Mouse (Mus musculus): Measurements from ENCODE around the gene Olfr228. TPM values are rescaled to one million over a fixed set of nuclear protein-coding genes. Genes with fewer than 3 reads are reported as not detected.
"Not testable (repeated sequence)": the region's sequence is repeated elsewhere in the genome, so short reads cannot be mapped to it uniquely, and the experiment has no call there.

The Olfr228 gene
- not detected in 2 replicates for polyA plus RNA-seq (2011; ENCODE audit: insufficient read depth, insufficient read length, low replicate concordance, missing spikeins)

- 40% methylated on average over 1 of the region's 1 CpGs for WGBS
- Histone ChIP-seq H3K27ac (ENCODE audit: control insufficient read depth, insufficient read depth, low read depth, low read length, poor library complexity) (no peak within 1 kb of the TSS), H3K4me1 (ENCODE audit: control insufficient read depth, insufficient read depth, low read length) (no peaks in the 10 kb centered on the region), H3K4me3 (replicated peaks; ENCODE audit: control insufficient read depth, low read depth, low read length) (no peak within 1 kb of the TSS)
- no peak for TF ChIP-seq CTCF (IDR thresholded peaks at IDR 0.05; ENCODE audit: control insufficient read depth, insufficient read depth, low read length)
- no peak for TF ChIP-seq POLR2A (IDR thresholded peaks at IDR 0.05; ENCODE audit: borderline replicate concordance, control insufficient read depth, low read depth, low read length)
Observed at GRCm38 (mm10) chr2:86487286-86487685, at the start of gene Olfr228. Gene Olfr228 (minus strand): TSS chr2:86487386.

DNA sequence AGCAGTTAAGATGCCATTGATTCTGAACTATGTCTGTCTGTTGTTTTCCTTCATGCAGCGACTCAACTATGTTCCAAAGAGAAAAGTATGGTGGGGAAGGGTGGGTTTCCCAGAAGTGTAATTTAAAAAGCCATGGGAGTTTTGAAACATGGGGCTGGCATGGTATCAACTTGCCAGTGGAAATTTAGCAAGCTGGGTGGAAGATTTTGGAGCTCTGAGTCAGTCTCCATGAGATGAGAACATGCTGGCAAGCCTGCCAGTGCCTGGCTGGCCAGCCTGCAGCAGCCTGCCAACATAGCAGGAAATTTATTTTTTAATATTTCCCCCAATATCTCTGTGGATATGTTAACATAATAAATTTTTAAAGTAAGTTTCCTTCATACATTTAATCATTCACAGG, 43.8 kb upstream of the Olfr228 start:
- Histone ChIP-seq H3K27ac (ENCODE audit: control insufficient read depth, insufficient read depth, low read depth, low read length, poor library complexity) (no peak overlapping the region), H3K4me3 (replicated peaks; ENCODE audit: control insufficient read depth, low read depth, low read length) (no peak overlapping the region), H3K4me1 (ENCODE audit: control insufficient read depth, insufficient read depth, low read length) (no peaks in the 10 kb centered on the region)
- TF ChIP-seq POLR2A (IDR thresholded peaks at IDR 0.05; ENCODE audit: borderline replicate concordance, control insufficient read depth, low read depth, low read length) (no peak), CTCF (IDR thresholded peaks at IDR 0.05; ENCODE audit: control insufficient read depth, insufficient read depth, low read length) (no peak)
- WGBS: 42% methylated on average over 1 of the region's 1 CpGs

GRCm38 (mm10) chr2:86508161-86508560, 21.0 kb upstream of the Olfr228 start, which contains the start of gene Olfr1076:
Gene Olfr1076 (plus strand): TSS chr2:86508461.
- Histone ChIP-seq H3K4me3 (replicated peaks; ENCODE audit: control insufficient read depth, low read depth, low read length) (no peak within 1 kb of the TSS), H3K4me1 (ENCODE audit: control insufficient read depth, insufficient read depth, low read length) (no peaks in the 10 kb centered on the region), H3K27ac (ENCODE audit: control insufficient read depth, insufficient read depth, low read depth, low read length, poor library complexity) (no peak within 1 kb of the TSS)
- whole genome bisulfite sequencing: 63% methylated on average over 1 of the region's 1 CpGs
- TF ChIP-seq CTCF (IDR thresholded peaks at IDR 0.05; ENCODE audit: control insufficient read depth, insufficient read depth, low read length): no peak
- TF ChIP-seq POLR2A (IDR thresholded peaks at IDR 0.05; ENCODE audit: borderline replicate concordance, control insufficient read depth, low read depth, low read length): no peak

- H3K27ac ChIP-seq (ENCODE audit: control insufficient read depth, insufficient read depth, low read depth, low read length, poor library complexity): no peak overlapping the region
- TF ChIP-seq POLR2A (IDR thresholded peaks at IDR 0.05; ENCODE audit: borderline replicate concordance, control insufficient read depth, low read depth, low read length) (no peak), CTCF (IDR thresholded peaks at IDR 0.05; ENCODE audit: control insufficient read depth, insufficient read depth, low read length) (peak; percentile 55)
- 22% methylated on average over 10 of the region's 10 CpGs for WGBS
Observed at GRCm38 (mm10) chr2:86464442-86465109, 22.6 kb downstream of the Olfr228 start.

DNA sequence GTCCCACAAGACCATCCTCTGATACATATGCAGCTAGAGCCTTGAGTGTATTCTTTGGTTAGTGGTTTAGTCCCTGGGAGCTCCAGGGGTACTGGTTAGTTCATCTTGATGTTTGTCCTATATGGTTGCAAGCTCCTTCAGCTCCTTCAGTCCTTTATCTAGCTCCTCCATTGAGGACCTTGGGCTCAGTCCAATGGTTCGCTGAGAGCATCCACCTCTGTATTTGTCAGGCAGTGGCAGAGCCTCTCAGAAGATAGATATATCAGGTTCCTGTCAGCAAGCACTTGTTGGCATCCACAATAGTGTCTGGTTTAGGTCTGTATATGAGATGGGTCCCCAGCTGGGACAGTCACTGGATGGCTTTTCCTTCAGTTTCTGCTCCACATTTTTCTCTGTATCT, 26.8 kb downstream of the Olfr228 start:
- Histone ChIP-seq H3K4me3 (replicated peaks; ENCODE audit: control insufficient read depth, low read depth, low read length) (no peak overlapping the region), H3K27ac (ENCODE audit: control insufficient read depth, insufficient read depth, low read depth, low read length, poor library complexity) (no peak overlapping the region), H3K4me1 (ENCODE audit: control insufficient read depth, insufficient read depth, low read length) (no peaks in the 10 kb centered on the region)
- no peak for TF ChIP-seq CTCF (IDR thresholded peaks at IDR 0.05; ENCODE audit: control insufficient read depth, insufficient read depth, low read length)
- no peak for TF ChIP-seq POLR2A (IDR thresholded peaks at IDR 0.05; ENCODE audit: borderline replicate concordance, control insufficient read depth, low read depth, low read length)
- 66% methylated on average over 1 of the region's 1 CpGs for WGBS

More at GRCm38 (mm10) chr2:86464442-86465109, 22.6 kb downstream of the Olfr228 start:
- Histone ChIP-seq H3K4me3 (replicated peaks; ENCODE audit: control insufficient read depth, low read depth, low read length) (no peak overlapping the region), H3K4me1 (ENCODE audit: control insufficient read depth, insufficient read depth, low read length) (no peaks in the 10 kb centered on the region)

GRCm38 (mm10) chr2:86456169-86456568, 31.0 kb downstream of the Olfr228 start, which contains the start of gene Olfr1066:
Gene Olfr1066 (minus strand): TSS chr2:86456269.
- Histone ChIP-seq H3K4me1 (ENCODE audit: control insufficient read depth, insufficient read depth, low read length) (no peaks in the 10 kb centered on the region), H3K27ac (ENCODE audit: control insufficient read depth, insufficient read depth, low read depth, low read length, poor library complexity) (no peak within 1 kb of the TSS), H3K4me3 (replicated peaks; ENCODE audit: control insufficient read depth, low read depth, low read length) (no peak within 1 kb of the TSS)
- WGBS: 75% methylated on average over 1 of the region's 1 CpGs
- TF ChIP-seq CTCF (IDR thresholded peaks at IDR 0.05; ENCODE audit: control insufficient read depth, insufficient read depth, low read length): no peak
- no peak for TF ChIP-seq POLR2A (IDR thresholded peaks at IDR 0.05; ENCODE audit: borderline replicate concordance, control insufficient read depth, low read depth, low read length)

- H3K4me1 ChIP-seq (ENCODE audit: control insufficient read depth, insufficient read depth, low read length); H3K27ac ChIP-seq (ENCODE audit: control insufficient read depth, insufficient read depth, low read depth, low read length, poor library complexity); H3K4me3 ChIP-seq (replicated peaks; ENCODE audit: control insufficient read depth, low read depth, low read length): not testable (repeated sequence)
- WGBS: 73% methylated on average over 1 of the region's 1 CpGs
Observed at GRCm38 (mm10) chr2:86450491-86450890, 36.7 kb downstream of the Olfr228 start, which contains the start of gene Olfr1065. Gene Olfr1065 (minus strand): TSS chr2:86450591.

- not testable (repeated sequence) for H3K4me3 ChIP-seq (replicated peaks; ENCODE audit: control insufficient read depth, low read depth, low read length); H3K27ac ChIP-seq (ENCODE audit: control insufficient read depth, insufficient read depth, low read depth, low read length, poor library complexity); H3K4me1 ChIP-seq (ENCODE audit: control insufficient read depth, insufficient read depth, low read length)
- 72% methylated on average over 1 of the region's 1 CpGs for WGBS
Observed at GRCm38 (mm10) chr2:86442101-86442500, 45.1 kb downstream of the Olfr228 start.

Other genes with a start within 250 kb of the Olfr228 start
- not detected in 2 replicates for gene Olfr1048, start 247.1 kb downstream of the Olfr228 start, polyA plus RNA-seq (2011; ENCODE audit: insufficient read depth, insufficient read length, low replicate concordance, missing spikeins)
- gene Olfr1049, start 229.1 kb downstream of the Olfr228 start, polyA plus RNA-seq (2011; ENCODE audit: insufficient read depth, insufficient read length, low replicate concordance, missing spikeins): not detected in 2 replicates
- not detected in 2 replicates for gene Olfr1051, start 208.3 kb downstream of the Olfr228 start, polyA plus RNA-seq (2011; ENCODE audit: insufficient read depth, insufficient read length, low replicate concordance, missing spikeins)
- gene Olfr1052, start 194.9 kb downstream of the Olfr228 start, polyA plus RNA-seq (2011; ENCODE audit: insufficient read depth, insufficient read length, low replicate concordance, missing spikeins): not detected in 2 replicates
- not detected in 2 replicates for gene Olfr1053, start 172.1 kb downstream of the Olfr228 start, polyA plus RNA-seq (2011; ENCODE audit: insufficient read depth, insufficient read length, low replicate concordance, missing spikeins)
- gene Olfr1054, start 152.0 kb downstream of the Olfr228 start, polyA plus RNA-seq (2011; ENCODE audit: insufficient read depth, insufficient read length, low replicate concordance, missing spikeins): not detected in 2 replicates
- gene Olfr1055, start 137.1 kb downstream of the Olfr228 start, polyA plus RNA-seq (2011; ENCODE audit: insufficient read depth, insufficient read length, low replicate concordance, missing spikeins): not detected in 2 replicates
- not detected in 2 replicates for gene Olfr1056, start 124.9 kb downstream of the Olfr228 start, polyA plus RNA-seq (2011; ENCODE audit: insufficient read depth, insufficient read length, low replicate concordance, missing spikeins)
- not detected in 2 replicates for gene Olfr1057, start 109.0 kb downstream of the Olfr228 start, polyA plus RNA-seq (2011; ENCODE audit: insufficient read depth, insufficient read length, low replicate concordance, missing spikeins)
- not detected in 2 replicates for gene Olfr1058, start 98.8 kb downstream of the Olfr228 start, polyA plus RNA-seq (2011; ENCODE audit: insufficient read depth, insufficient read length, low replicate concordance, missing spikeins)
- not detected in 2 replicates for gene Olfr1061, start 73.3 kb downstream of the Olfr228 start, polyA plus RNA-seq (2011; ENCODE audit: insufficient read depth, insufficient read length, low replicate concordance, missing spikeins)
- gene Olfr1062, start 60.6 kb downstream of the Olfr228 start, polyA plus RNA-seq (2011; ENCODE audit: insufficient read depth, insufficient read length, low replicate concordance, missing spikeins): 0.45 and 0.97 TPM in 2 replicates
- gene Olfr1065, start 36.8 kb downstream of the Olfr228 start, polyA plus RNA-seq (2011; ENCODE audit: insufficient read depth, insufficient read length, low replicate concordance, missing spikeins): not detected in 2 replicates
- not detected in 2 replicates for gene Olfr1066, start 31.1 kb downstream of the Olfr228 start, polyA plus RNA-seq (2011; ENCODE audit: insufficient read depth, insufficient read length, low replicate concordance, missing spikeins)
- gene Olfr1076, start 21.1 kb upstream of the Olfr228 start, polyA plus RNA-seq (2011; ENCODE audit: insufficient read depth, insufficient read length, low replicate concordance, missing spikeins): not detected in 2 replicates
- gene Olfr1079, start 55.1 kb upstream of the Olfr228 start, polyA plus RNA-seq (2011; ENCODE audit: insufficient read depth, insufficient read length, low replicate concordance, missing spikeins): not detected in 2 replicates
- gene Olfr1080, start 70.8 kb upstream of the Olfr228 start, polyA plus RNA-seq (2011; ENCODE audit: insufficient read depth, insufficient read length, low replicate concordance, missing spikeins): not detected in 2 replicates
- gene Olfr1082, start 111.6 kb upstream of the Olfr228 start, polyA plus RNA-seq (2011; ENCODE audit: insufficient read depth, insufficient read length, low replicate concordance, missing spikeins): 1.0 TPM in 1 of 2 replicates, not detected in the other
- gene Olfr1084, start 152.3 kb upstream of the Olfr228 start, polyA plus RNA-seq (2011; ENCODE audit: insufficient read depth, insufficient read length, low replicate concordance, missing spikeins): not detected in 2 replicates
- 0.30 TPM in 1 of 2 replicates, not detected in the other for gene Olfr1085, start 174.6 kb upstream of the Olfr228 start, polyA plus RNA-seq (2011; ENCODE audit: insufficient read depth, insufficient read length, low replicate concordance, missing spikeins)
- gene Olfr1086, start 192.7 kb upstream of the Olfr228 start, polyA plus RNA-seq (2011; ENCODE audit: insufficient read depth, insufficient read length, low replicate concordance, missing spikeins): not detected in 2 replicates
- not detected in 2 replicates for gene Olfr1087, start 211.0 kb upstream of the Olfr228 start, polyA plus RNA-seq (2011; ENCODE audit: insufficient read depth, insufficient read length, low replicate concordance, missing spikeins)
- gene Olfr1089, start 246.3 kb upstream of the Olfr228 start, polyA plus RNA-seq (2011; ENCODE audit: insufficient read depth, insufficient read length, low replicate concordance, missing spikeins): not detected in 2 replicates

All from bone marrow, adult 2 months (tissue).